Mouse (Mus musculus): ENCODE measurements around the gene Nploc4.

GRCm38 (mm10) chr11:120366443-120367027 lies 71.0 kb downstream of the Nploc4 start:
- TF ChIP-seq CTCF (IDR thresholded peaks at IDR 0.05; ENCODE audit: low read depth, low read length) = no peak
- no peak for TF ChIP-seq POLR2A (IDR thresholded peaks at IDR 0.05; ENCODE audit: extremely low read depth, insufficient read depth, low read length)
